Comparison of ENCODE assay signal across 23 mouse cellular contexts in genomic region chr11:51406531-51406930, GRCm38 (mm10).
A peak's percentile ranks its signal among the peaks of the same experiment; 100 is the strongest.
DNase-seq lines count a peak whose midpoint lies in the region; ATAC-seq and TF ChIP-seq lines count a peak whose summit lies in the region.
"Had no signal": no experiment of that assay in that cellular context is flagged by ENCODE, and none has a peak within 500 bp of the region (broad histone marks: within the 10 kb centered on the region; RNA-seq: fewer than 3 reads in every experiment).

No protein-coding gene starts in this region.

- H3K36me3 ChIP-seq in forebrain, embryonic 14.5 days (ENCODE audit: control insufficient read depth, insufficient read depth, low read length): no peaks in the 10 kb centered on the region
- no peaks in the 10 kb centered on the region for H3K36me3 ChIP-seq in forebrain, embryonic 15.5 days
- H3K36me3 ChIP-seq in liver, embryonic 14.5 days (replicated peaks; ENCODE audit: control insufficient read depth, insufficient read depth, low read depth): no peaks in the 10 kb centered on the region
- H3K36me3 ChIP-seq in liver, embryonic 11.5 days (ENCODE audit: control insufficient read depth, insufficient read depth, low read length): no peaks in the 10 kb centered on the region
- H3K36me3 ChIP-seq in limb, embryonic 11.5 days (ENCODE audit: control insufficient read depth, insufficient read depth, low read length): no peaks in the 10 kb centered on the region
- H3K36me3 ChIP-seq: G1E; heart, embryonic 15.5 days had no signal

- TF ChIP-seq EP300 in liver, embryonic 14.5 days (IDR thresholded peaks at IDR 0.05; ENCODE audit: low read depth): no peak

- no peak for TF ChIP-seq CTCF in liver, embryonic 14.5 days (IDR thresholded peaks at IDR 0.05; ENCODE audit: low read depth)

- H3K9ac ChIP-seq in forebrain, embryonic 14.5 days (ENCODE audit: low read length): no peak overlapping the region
- H3K9ac ChIP-seq in forebrain, embryonic 15.5 days (replicated peaks): no peak overlapping the region
- H3K9ac ChIP-seq in liver, embryonic 14.5 days (replicated peaks): no peak overlapping the region
- H3K9ac ChIP-seq in liver, embryonic 11.5 days (ENCODE audit: low read depth, low read length): no peak overlapping the region
- H3K9ac ChIP-seq in limb, embryonic 11.5 days (ENCODE audit: low read length): no peak overlapping the region
- H3K9ac ChIP-seq: heart, embryonic 15.5 days had no signal

- H3K4me2 ChIP-seq in forebrain, embryonic 14.5 days (ENCODE audit: low read length): no peak overlapping the region
- H3K4me2 ChIP-seq in forebrain, embryonic 15.5 days (replicated peaks): no peak overlapping the region
- no peak overlapping the region; the same call in 1 of the 2 replicates for H3K4me2 ChIP-seq in liver, embryonic 14.5 days (ENCODE audit: low read depth)
- H3K4me2 ChIP-seq in liver, embryonic 11.5 days: no peak overlapping the region
- H3K4me2 ChIP-seq in limb, embryonic 11.5 days (ENCODE audit: low read depth, severe bottlenecking): no peak overlapping the region
- H3K4me2 ChIP-seq: heart, embryonic 15.5 days; midbrain, embryonic 11.5 days had no signal

- no peaks in the 10 kb centered on the region for H3K27me3 ChIP-seq in forebrain, embryonic 14.5 days (replicated peaks; ENCODE audit: control insufficient read depth, insufficient read depth, low read length)
- H3K27me3 ChIP-seq in forebrain, embryonic 15.5 days: no peaks in the 10 kb centered on the region
- no peaks in the 10 kb centered on the region for H3K27me3 ChIP-seq in liver, embryonic 14.5 days (ENCODE audit: control insufficient read depth, insufficient read depth, low read length)
- no peaks in the 10 kb centered on the region for H3K27me3 ChIP-seq in liver, embryonic 11.5 days (replicated peaks; ENCODE audit: control insufficient read depth, insufficient read depth, low read length)
- no peaks in the 10 kb centered on the region for H3K27me3 ChIP-seq in limb, embryonic 11.5 days (ENCODE audit: control insufficient read depth, insufficient read depth, low read length)
- H3K27me3 ChIP-seq: Patski had no signal

- H3K9me3 ChIP-seq in forebrain, embryonic 14.5 days (replicated peaks; ENCODE audit: control insufficient read depth, low read length): no peaks in the 10 kb centered on the region
- no peaks in the 10 kb centered on the region for H3K9me3 ChIP-seq in forebrain, embryonic 15.5 days
- no peaks in the 10 kb centered on the region for H3K9me3 ChIP-seq in liver, embryonic 14.5 days (ENCODE audit: control insufficient read depth, low read length)
- no peaks in the 10 kb centered on the region for H3K9me3 ChIP-seq in liver, embryonic 11.5 days (ENCODE audit: control insufficient read depth, low read length)
- no peaks in the 10 kb centered on the region for H3K9me3 ChIP-seq in limb, embryonic 11.5 days (ENCODE audit: control insufficient read depth, low read length)
- H3K9me3 ChIP-seq: G1E; heart, embryonic 15.5 days had no signal

- WGBS in forebrain, embryonic 14.5 days: 35% methylated on average over 8 of the region's 8 CpGs
- 31% methylated on average over 8 of the region's 8 CpGs for WGBS in forebrain, embryonic 15.5 days
- WGBS in liver, embryonic 14.5 days (ENCODE audit: insufficient replicate concordance): 82% methylated on average over 8 of the region's 8 CpGs
- 80% methylated on average over 8 of the region's 8 CpGs for WGBS in liver, embryonic 11.5 days
- 31% methylated on average over 8 of the region's 8 CpGs for WGBS in limb, embryonic 11.5 days

- no peak for ATAC-seq in forebrain, embryonic 14.5 days
- ATAC-seq in forebrain, embryonic 15.5 days (replicated peaks): no peak
- no peak for ATAC-seq in liver, embryonic 14.5 days (ENCODE audit: insufficient read depth)
- no peak for ATAC-seq in liver, embryonic 11.5 days (replicated peaks; ENCODE audit: low FRiP score)
- no peak for ATAC-seq in limb, embryonic 11.5 days (ENCODE audit: insufficient number of reproducible peaks, low FRiP score, low TSS enrichment, low read depth)
- ATAC-seq: hindbrain, embryonic 16.5 days; Patski had no signal

- H3K4me3 ChIP-seq in forebrain, embryonic 14.5 days (ENCODE audit: low read depth, low read length): no peak overlapping the region
- H3K4me3 ChIP-seq in forebrain, embryonic 15.5 days: no peak overlapping the region
- H3K4me3 ChIP-seq in liver, embryonic 14.5 days (ENCODE audit: insufficient read depth in 1 of 2, low read depth in 2 of 2, low read length in 2 of 2): no peak overlapping the region
- no peak overlapping the region for H3K4me3 ChIP-seq in liver, embryonic 11.5 days (ENCODE audit: low read depth, low read length)
- H3K4me3 ChIP-seq in limb, embryonic 11.5 days (ENCODE audit: low read depth, low read length): no peak overlapping the region
- H3K4me3 ChIP-seq: heart, embryonic 15.5 days; layer of hippocampus, adult 2 months had no signal

- H3K4me1 ChIP-seq in forebrain, embryonic 14.5 days (ENCODE audit: control insufficient read depth, insufficient read depth, low read length): peaks cover 4% of the 10 kb centered on the region; the same call in 1 of the 2 replicates
- peaks cover 10% of the 10 kb centered on the region; the same call in 1 of the 2 replicates for H3K4me1 ChIP-seq in forebrain, embryonic 15.5 days
- peaks cover 53 to 60% of the 10 kb centered on the region in 2 experiments for H3K4me1 ChIP-seq in liver, embryonic 14.5 days (replicated peaks; ENCODE audit: control insufficient read depth in 2 of 2, insufficient read depth in 2 of 2, low read length in 1 of 2)
- peaks cover 27% of the 10 kb centered on the region for H3K4me1 ChIP-seq in liver, embryonic 11.5 days (replicated peaks; ENCODE audit: control insufficient read depth, insufficient read depth, low read length)
- H3K4me1 ChIP-seq in limb, embryonic 11.5 days (ENCODE audit: control insufficient read depth, insufficient read depth, low read length): peaks cover 35% of the 10 kb centered on the region
- H3K4me1 ChIP-seq: heart, embryonic 15.5 days had no signal

- DNase-seq in forebrain, embryonic 14.5 days (ENCODE audit: low spot score): peak; percentile 22
- DNase-seq in liver, embryonic 14.5 days (ENCODE audit: low read depth in 3 of 3, low spot score in 3 of 3): no peak
- no peak for DNase-seq in liver, embryonic 11.5 days (ENCODE audit: low spot score)
- DNase-seq in limb, embryonic 11.5 days (ENCODE audit: low spot score): no peak
- DNase-seq in urinary bladder, postnatal 36 days (ENCODE audit: low spot score in 2 of 2): no peak
- DNase-seq in natural killer cell, adult 2 months (ENCODE audit: low spot score in 2 of 2): no peak
- DNase-seq: adrenal gland, postnatal 10 days; cerebellum, adult 11-12 months; cerebellum, adult 9-11 months; gastrocnemius, postnatal 14 days; kidney, adult 2 months; kidney, postnatal 36 days; left cerebral cortex, postnatal 4 days; lung, postnatal 36 days; thymus, adult 2 months; thymus, postnatal 36 days had no signal

- H3K27ac ChIP-seq in forebrain, embryonic 14.5 days (ENCODE audit: low read depth, low read length): no peak overlapping the region
- no peak overlapping the region for H3K27ac ChIP-seq in forebrain, embryonic 15.5 days (replicated peaks)
- peak overlapping the region; percentile 19; the same call in 1 of the 2 replicates for H3K27ac ChIP-seq in liver, embryonic 14.5 days
- no peak overlapping the region for H3K27ac ChIP-seq in liver, embryonic 11.5 days (ENCODE audit: low read depth, low read length)
- H3K27ac ChIP-seq in limb, embryonic 11.5 days (replicated peaks; ENCODE audit: low read depth, low read length): peak overlapping the region; percentile 67; the same call in 1 of the 2 replicates
- H3K27ac ChIP-seq: heart, embryonic 15.5 days; layer of hippocampus, adult 2 months had no signal

Comparison
In these comparisons a context has a peak if more than half of its experiments do, and no peak if none do; other contexts are left out.
1. H3K27ac ChIP-seq: peak in liver, embryonic 14.5 days (single experiment) and limb, embryonic 11.5 days (single experiment); none in forebrain, embryonic 14.5 days (single experiment), forebrain, embryonic 15.5 days (single experiment) and liver, embryonic 11.5 days (single experiment).